Mouse (Mus musculus): ENCODE data around the gene Ssr4.

Gene Ssr4

GRCm38 (mm10) chrX:73815072-73815471 lies 28.2 kb downstream of the Ssr4 start:
- peak; percentile 55 for DNase-seq (ENCODE audit: low spot score)

GRCm38 (mm10) chrX:73816596-73817314 lies 29.9 kb downstream of the Ssr4 start:
- DNase-seq (ENCODE audit: low spot score), result no peak

- no peak for DNase-seq (ENCODE audit: low spot score)
These were observed 36.9 kb downstream of the Ssr4 start for GRCm38 (mm10) chrX:73823747-73824146.

- peak; percentile 59 for DNase-seq (ENCODE audit: low spot score)
These were observed 37.6 kb downstream of the Ssr4 start, which contains the start of gene Pdzd4 for GRCm38 (mm10) chrX:73824185-73825151. Gene Pdzd4 (minus strand): TSS chrX:73824969.

GRCm38 (mm10) chrX:73835731-73836130 lies 48.9 kb downstream of the Ssr4 start:
- DNase-seq (ENCODE audit: low spot score), result no peak

- DNase-seq (ENCODE audit: low spot score), result no peak
These were observed 49.9 kb downstream of the Ssr4 start for GRCm38 (mm10) chrX:73836691-73837090.
